Mouse (Mus musculus): Measurements from ENCODE around the gene Adk.
"Not testable (repeated sequence)": the region's sequence is repeated elsewhere in the genome, so short reads cannot be mapped to it uniquely, and the experiment has no call there.

Gene Adk

GRCm38 (mm10) chr14:21441772-21442533 is 389.6 kb downstream of the Adk start:
- DNase-seq = no peak

- DNase-seq = no peak
These were observed 400.2 kb downstream of the Adk start for GRCm38 (mm10) chr14:21452581-21452980.

DNA sequence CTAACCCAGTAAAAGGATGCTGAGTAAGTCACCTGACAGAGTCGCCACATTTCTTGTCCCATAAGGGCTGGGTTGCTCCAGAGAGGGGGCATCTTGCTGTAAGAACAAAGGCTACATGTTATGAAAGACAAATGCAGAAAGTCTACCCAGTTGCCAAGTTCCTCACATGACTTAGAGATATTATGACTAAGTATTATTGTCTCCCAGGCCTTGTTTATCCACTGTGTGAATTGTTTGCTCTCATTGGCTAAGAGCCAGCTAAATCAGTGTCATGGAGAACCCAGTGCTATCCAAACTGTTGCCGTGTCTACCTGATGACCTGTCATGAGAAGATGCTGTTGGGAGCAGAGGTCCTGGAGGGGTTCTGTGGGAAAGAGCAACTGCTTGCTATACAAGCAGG is 401.5 kb downstream of the Adk start:
- DNase-seq = no peak

- no peak for DNase-seq
These were observed 403.4 kb downstream of the Adk start for GRCm38 (mm10) chr14:21455654-21456350.

GRCm38 (mm10) chr14:21456526-21456925 is 404.2 kb downstream of the Adk start:
- no peak for DNase-seq

GRCm38 (mm10) chr14:21457876-21458275 is 405.5 kb downstream of the Adk start:
- DNase-seq = no peak

DNA sequence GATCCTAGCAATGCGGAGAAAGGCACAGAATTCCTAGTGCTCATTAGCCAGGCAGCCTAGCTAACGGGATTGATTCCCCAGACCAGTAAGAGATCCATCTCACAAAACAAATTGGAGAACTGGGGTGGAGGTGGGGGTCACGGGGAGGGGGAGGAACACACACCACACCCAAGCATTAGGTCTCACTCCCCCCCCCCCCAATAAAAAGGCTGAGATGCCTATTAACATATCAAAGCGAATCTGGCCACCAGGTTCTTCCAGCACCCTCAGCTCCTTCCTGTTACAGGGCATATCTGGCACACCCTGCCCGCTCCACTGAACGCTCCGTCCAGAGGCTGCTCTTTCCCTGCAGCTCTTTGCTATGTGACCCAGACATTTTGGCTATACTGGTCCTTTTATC is 406.3 kb downstream of the Adk start:
- no peak for DNase-seq

DNA sequence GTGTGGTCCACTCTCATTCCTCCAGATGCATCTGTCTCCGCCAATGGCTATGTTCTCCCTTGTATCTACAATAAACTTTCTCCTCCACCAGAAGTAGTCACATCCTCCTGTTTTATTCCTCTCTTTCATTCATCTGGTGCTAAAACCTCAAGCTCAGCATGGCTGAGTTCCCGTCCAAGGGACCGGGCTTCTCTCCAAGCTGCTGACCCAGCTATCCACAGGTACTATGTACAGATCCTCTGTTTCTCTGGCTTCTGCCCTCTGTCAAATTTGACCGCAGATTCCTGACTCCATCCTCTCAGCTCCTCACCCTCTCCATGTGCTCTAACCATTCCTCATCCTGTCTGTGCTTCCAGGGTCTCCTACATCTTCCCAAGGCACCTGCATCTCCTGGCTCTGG is 406.8 kb downstream of the Adk start:
- DNase-seq = no peak

- no peak for DNase-seq
These were observed 410.0 kb downstream of the Adk start for GRCm38 (mm10) chr14:21462398-21462797.

GRCm38 (mm10) chr14:21463117-21463712 is 410.8 kb downstream of the Adk start:
- DNase-seq = no peak

DNA sequence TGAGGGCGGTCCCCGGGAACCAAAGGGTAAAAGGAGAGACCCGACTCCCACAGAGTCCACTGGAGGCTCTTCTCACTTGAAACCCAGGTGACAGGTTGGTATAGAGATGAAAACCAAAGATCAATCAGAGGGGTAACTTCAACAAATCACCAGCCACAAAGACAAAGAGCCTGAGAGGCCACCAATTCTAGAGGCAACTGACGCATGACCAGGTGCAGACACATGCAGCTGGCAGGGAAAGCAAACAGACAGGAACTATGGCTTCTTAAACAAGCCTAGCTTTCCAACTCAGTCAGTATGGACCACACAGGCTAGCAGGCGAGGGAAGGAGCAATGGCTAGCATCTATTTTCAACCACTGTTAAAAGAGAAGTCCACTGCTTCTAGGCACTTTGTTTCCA is 418.0 kb downstream of the Adk start:
- no peak for DNase-seq

DNA sequence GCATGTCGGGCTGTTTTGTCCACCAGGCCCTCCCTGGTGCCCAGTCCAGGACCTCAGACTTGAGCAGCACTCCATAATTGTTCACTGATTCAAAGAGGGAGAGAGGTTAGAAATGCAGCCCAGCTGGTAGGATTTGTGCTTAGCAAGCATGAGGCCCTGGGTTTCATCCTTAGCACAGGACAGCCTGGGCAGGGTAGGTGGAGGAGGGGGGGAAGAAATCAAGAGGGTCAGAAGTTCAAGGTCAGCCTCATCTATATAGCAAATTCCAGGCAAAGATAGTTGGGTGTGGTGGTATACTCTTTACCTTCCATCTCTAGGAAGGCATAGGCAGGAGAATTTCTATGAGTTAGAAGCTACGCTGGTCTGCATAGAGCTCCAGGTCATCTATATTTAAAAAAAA is 419.6 kb downstream of the Adk start:
- DNase-seq = no peak

GRCm38 (mm10) chr14:21474593-21475132 is 422.3 kb downstream of the Adk start:
- DNase-seq = not testable (repeated sequence)

- no peak for DNase-seq
These were observed 424.8 kb downstream of the Adk start for GRCm38 (mm10) chr14:21477181-21477580.

GRCm38 (mm10) chr14:21479566-21479965 is 427.2 kb downstream of the Adk start:
- no peak for DNase-seq

DNA sequence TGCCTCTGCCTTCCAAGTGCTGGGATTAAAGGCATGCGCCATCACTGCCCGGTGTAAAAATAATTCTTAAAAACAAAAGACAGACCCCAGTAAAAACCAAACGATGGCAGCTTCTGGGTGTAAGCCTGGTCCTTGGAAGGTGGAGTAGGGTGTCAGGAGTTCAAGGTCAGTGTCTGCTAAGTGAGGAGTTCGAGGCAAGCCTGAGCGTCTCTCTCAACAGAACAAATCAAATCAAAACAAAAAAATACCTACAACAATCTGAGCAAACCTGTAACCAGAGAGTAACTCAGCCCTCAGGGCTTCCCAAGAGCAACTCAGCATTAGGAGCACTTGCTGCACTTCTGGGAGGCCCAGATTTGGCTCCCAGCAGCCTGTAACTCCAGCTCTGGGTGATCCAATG is 427.8 kb downstream of the Adk start:
- DNase-seq = no peak

DNA sequence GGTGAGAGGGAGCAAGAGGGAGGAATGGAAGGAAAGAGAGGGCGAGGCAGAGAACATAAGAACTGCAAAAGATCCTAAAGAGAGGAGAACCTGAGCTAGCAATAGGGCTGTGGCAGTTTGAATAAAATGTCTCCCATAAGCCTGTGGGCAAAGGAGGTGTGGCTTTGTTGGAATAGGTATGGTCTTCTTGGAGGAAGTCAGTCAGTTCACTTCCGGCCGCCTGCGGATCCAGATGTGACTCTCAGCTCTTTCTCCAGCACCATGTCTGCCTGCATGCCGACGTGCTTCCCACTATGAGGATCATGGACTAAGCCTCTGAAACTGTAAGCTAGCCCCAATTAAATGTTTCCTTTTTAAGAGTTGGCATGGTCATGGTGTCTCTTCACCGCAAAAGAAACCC is 428.9 kb downstream of the Adk start, which contains the start of gene Kat6b:
Gene Kat6b, plus strand, starts transcription at position 204 of the 400 bp plus-strand sequence.
- DNase-seq = no peak

DNA sequence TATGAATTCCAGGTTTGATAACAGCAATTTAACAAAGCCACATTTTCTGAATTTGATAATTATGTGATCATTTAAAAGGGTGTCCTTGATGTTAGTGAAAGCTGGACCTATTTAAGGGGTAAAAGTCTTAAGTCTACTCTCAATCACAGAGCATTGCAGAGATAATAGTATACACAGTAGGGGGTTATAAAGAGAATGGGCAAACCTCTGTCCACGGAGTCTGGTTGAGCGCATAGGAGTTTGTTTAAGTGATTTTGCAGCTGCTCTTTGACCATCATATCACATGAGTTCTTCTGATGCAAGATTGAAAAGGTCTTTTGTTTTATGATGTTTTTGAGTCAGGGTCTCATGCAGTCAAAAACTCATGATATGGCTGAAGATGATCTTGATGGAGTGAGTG is 431.8 kb downstream of the Adk start:
- DNase-seq = no peak

- no peak for DNase-seq
These were observed 432.3 kb downstream of the Adk start for GRCm38 (mm10) chr14:21484693-21485092.

DNA sequence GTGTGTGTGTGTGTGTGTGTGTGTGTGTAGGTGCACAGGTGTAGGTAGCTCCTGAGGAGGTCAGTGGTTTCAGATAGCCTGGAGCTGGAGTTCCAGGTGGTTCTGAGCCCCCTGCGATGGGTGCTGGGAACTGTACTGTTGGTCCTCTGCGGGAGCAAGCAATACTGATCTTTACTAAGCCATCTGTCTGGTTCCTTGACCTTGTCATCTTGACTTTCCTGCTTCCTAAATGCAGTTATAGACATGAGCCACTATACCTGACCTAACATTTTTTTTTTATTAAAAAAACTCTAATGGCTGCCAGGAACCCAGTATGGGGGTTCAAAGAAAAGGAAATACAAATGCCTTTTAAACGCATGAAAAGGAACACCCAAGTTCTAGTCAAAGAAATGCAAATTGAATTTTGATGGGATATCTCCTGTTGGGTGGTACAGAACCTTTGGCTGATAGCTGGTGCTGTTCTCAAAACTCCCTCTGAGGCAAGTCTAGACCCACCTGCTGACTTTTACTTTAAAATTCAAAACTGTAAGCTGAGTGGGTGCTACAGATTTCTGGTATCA is 433.7 kb downstream of the Adk start:
- no peak for DNase-seq

DNA sequence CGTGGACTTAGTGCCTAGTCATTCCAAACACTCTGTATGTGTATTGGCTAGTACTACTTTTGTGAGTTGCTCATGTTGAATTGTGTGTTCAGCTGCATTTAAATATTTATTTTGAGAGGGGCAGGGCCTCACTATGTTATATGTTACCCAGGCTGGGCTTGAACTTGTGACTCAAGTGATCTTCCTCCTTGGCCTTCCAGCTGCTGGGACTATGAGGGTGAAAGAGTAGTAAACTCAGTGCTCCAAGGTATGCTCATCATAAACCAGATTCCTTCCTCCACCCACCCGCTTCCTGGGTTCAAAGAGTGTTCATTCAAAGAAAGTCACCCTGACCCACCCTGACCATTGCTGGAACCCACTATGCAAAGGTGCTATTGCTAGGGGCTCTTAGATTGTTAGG is 434.8 kb downstream of the Adk start:
- not testable (repeated sequence) for DNase-seq

DNA sequence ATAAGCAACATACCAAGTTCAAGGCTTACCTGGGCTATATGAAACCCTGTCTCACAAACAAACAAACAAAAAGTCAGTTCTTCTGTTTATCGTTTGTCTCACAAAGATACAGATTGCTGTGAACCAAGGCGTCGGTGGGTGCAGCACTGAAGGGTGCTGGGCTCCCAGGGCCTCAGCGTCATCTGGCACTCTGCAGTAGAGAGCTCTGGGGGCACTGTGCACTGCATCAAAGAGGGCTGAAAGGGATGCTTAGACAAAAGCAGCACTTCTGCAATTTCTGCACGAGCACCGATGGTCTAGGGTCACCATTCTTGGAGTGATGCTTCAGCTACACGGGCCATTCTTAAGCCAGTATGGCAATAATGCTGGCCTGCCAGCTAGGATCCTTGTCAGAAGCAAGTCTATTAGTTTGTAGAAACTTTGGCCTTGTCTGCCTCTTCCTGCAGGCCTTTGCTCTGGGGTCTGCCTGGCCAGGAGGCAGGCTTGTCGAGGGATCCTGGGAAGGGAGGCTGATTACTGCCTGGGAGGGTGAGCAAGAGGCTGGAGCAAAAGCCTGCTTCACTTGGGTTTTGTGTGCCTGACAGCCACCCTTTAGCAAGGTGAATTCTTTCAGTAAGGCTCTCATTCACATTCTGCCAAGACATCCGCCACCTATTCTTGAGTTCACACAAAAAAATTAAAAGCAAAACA is 436.2 kb downstream of the Adk start:
- not testable (repeated sequence) for DNase-seq

- DNase-seq = no peak
These were observed 436.7 kb downstream of the Adk start for GRCm38 (mm10) chr14:21489116-21489485.

Measured in liver (tissue).